Mouse (Mus musculus) spleen, adult 2 months (tissue): ENCODE measurements around the gene Ntm.

ENCODE experiments used
- CTCF ChIP-seq: fragments of 200-500 bp; IDR thresholded peaks from 2 replicates; pipeline ENCODE4 v1.5.1; 2011; ENCODE audit warnings: mild to moderate bottlenecking, inconsistent platforms; ENCODE audit not compliant: insufficient read depth, insufficient read length, insufficient replicate concordance; ENCODE audit errors: extremely low read depth
- POLR2A ChIP-seq: fragments of 200-500 bp; IDR thresholded peaks from 2 replicates; pipeline ENCODE4 v1.6.1; 2011; ENCODE audit warnings: low read depth, low read length, inconsistent platforms

DNA sequence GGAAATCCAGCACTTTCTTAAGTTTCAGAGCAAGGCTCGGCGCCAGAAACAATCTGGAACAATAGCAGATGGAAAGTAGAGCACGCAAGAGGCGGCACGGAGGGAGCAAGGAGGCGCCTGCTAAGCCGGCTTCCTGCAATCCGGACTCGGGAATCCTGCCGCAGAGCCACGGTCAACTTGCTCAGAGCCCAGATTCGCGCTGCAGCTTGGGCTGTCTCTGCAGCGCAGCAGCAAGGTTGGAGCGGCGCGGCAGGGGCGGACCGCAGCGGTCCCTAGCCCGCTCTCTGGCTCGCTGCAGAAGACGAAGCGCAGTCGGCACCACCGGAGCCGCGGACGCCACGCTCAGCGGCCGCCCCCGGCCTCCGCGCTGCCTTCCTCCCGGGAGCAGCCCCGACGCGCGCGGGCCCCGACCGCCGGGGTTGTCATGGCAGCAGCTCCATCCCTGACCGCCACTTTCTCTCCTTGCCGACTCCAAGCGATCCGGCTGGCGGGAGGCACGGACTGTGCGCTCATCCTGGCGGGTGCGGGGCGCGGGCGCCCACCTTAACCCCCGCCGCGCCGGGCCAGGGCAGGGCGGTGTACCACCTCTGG is 550.7 kb downstream of the Ntm start:
- TF ChIP-seq CTCF (no peak), POLR2A (no peak)
